Mouse (Mus musculus): ENCODE measurements around the gene Nqo2. TPM values are rescaled to one million over a fixed set of nuclear protein-coding genes. Genes with fewer than 3 reads are reported as not detected.
"Not testable (repeated sequence)": the region's sequence is repeated elsewhere in the genome, so short reads cannot be mapped to it uniquely, and the experiment has no call there.

Gene Nqo2
- polyA plus RNA-seq, 1 experiment from 2014 or later = 23.4 TPM

DNA sequence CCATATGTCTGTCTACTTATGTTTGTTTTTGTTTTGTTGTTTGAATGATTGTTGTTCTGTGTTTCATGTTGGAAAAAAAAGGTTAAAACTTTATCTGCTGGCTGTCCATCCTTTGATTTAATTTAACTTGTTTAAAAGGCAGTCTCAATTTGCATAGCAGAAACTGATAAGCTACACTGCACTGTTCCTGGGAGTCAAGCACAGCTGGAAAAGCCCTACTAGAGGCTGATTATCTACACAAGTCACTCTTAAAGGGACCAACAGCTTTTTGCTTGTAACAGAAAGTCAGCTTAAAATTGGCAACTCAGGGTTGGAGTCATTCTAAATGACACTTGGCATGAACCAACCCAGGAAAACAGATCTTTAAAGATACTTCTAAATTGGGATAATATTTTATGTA lies 26.9 kb upstream of the Nqo2 start:
- H3K9me3 ChIP-seq (ENCODE audit: control insufficient read depth, low read length); DNase-seq (ENCODE audit: low spot score); H3K4me2 ChIP-seq (replicated peaks; ENCODE audit: low read depth, low read length); H3K4me1 ChIP-seq (replicated peaks; ENCODE audit: control insufficient read depth, insufficient read depth, low read length); H3K9ac ChIP-seq (ENCODE audit: low read depth, low read length); H3K4me3 ChIP-seq (ENCODE audit: low read depth, low read length); H3K27me3 ChIP-seq (ENCODE audit: control insufficient read depth, insufficient read depth, low read length); H3K27ac ChIP-seq (ENCODE audit: low read depth, low read length); ATAC-seq (ENCODE audit: low FRiP score); H3K36me3 ChIP-seq (ENCODE audit: control insufficient read depth, insufficient read depth, low read length): not testable (repeated sequence)

DNA sequence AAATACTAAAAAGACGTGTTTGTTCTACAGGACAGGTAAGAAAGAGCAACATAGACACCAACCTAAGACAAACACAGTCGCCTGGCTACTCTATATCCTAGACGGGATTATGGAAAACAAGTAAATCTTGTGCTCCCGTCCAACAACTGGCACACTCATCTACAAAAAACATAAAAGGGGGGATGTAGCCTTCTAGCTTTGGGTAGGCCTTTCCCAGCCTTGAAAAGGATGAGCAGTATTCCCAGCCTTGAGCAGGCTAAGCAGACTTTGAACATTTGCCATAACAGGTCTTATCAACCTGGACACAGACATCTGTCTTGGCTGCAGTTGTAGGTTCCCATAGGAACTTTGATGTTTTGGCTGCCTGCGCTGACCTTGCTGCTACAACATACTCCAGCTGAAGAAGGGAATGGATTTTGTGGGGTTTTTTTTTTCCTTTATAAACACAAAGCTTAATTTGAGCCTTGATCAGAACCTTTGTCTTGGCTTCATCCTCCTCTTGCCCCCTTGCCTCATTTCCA lies 23.1 kb upstream of the Nqo2 start:
- H3K4me3 ChIP-seq (ENCODE audit: low read depth, low read length) = no peak overlapping the region
- H3K27me3 ChIP-seq (ENCODE audit: control insufficient read depth, insufficient read depth, low read length) = no peaks in the 10 kb centered on the region
- H3K4me1 ChIP-seq (replicated peaks; ENCODE audit: control insufficient read depth, insufficient read depth, low read length) = no peaks in the 10 kb centered on the region
- H3K9ac ChIP-seq (ENCODE audit: low read depth, low read length) = no peak overlapping the region
- WGBS = 88% methylated on average over 5 of the region's 5 CpGs
- no peak overlapping the region for H3K4me2 ChIP-seq (replicated peaks; ENCODE audit: low read depth, low read length)
- ATAC-seq (ENCODE audit: low FRiP score) = no peak
- DNase-seq (ENCODE audit: low spot score) = no peak
- H3K27ac ChIP-seq (ENCODE audit: low read depth, low read length) = no peak overlapping the region
- H3K36me3 ChIP-seq (ENCODE audit: control insufficient read depth, insufficient read depth, low read length) = no peaks in the 10 kb centered on the region
- no peaks in the 10 kb centered on the region for H3K9me3 ChIP-seq (ENCODE audit: control insufficient read depth, low read length)

DNA sequence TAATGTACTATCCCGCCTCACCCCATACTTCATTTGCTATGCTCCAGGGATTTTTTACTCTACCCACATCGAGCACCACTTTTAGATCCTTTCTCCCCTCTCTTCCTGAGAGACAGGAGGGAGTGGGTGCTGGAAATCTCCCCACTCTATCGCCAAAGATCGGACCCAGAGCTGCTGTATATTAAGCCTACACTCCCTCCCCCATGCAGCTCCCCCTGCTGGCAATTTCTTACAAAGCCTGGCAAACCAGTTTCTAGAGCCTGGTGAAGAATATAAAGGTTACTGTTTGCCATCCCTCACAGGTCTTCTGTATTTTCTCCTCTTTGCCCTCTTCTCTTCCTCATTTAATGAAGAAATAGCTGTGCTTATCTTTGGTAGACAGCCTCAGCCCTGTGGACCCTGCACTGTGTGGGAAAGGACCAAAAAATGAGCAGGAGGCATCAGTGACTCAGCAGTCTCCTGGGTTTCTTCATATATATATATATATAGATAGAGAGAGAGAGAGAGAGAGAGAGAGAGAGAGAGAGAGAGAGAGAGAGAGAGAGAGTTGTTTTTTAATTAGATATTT lies 22.2 kb upstream of the Nqo2 start:
- Histone ChIP-seq H3K9me3 (ENCODE audit: control insufficient read depth, low read length) (no peaks in the 10 kb centered on the region), H3K4me3 (ENCODE audit: low read depth, low read length) (no peak overlapping the region), H3K4me1 (replicated peaks; ENCODE audit: control insufficient read depth, insufficient read depth, low read length) (no peaks in the 10 kb centered on the region), H3K4me2 (replicated peaks; ENCODE audit: low read depth, low read length) (no peak overlapping the region), H3K27me3 (ENCODE audit: control insufficient read depth, insufficient read depth, low read length) (no peaks in the 10 kb centered on the region), H3K9ac (ENCODE audit: low read depth, low read length) (no peak overlapping the region), H3K36me3 (ENCODE audit: control insufficient read depth, insufficient read depth, low read length) (no peaks in the 10 kb centered on the region), H3K27ac (ENCODE audit: low read depth, low read length) (no peak overlapping the region)
- 41% methylated on average over 4 of the region's 4 CpGs for WGBS
- no peak for ATAC-seq (ENCODE audit: low FRiP score)
- DNase-seq (ENCODE audit: low spot score) = peak; percentile 48

DNA sequence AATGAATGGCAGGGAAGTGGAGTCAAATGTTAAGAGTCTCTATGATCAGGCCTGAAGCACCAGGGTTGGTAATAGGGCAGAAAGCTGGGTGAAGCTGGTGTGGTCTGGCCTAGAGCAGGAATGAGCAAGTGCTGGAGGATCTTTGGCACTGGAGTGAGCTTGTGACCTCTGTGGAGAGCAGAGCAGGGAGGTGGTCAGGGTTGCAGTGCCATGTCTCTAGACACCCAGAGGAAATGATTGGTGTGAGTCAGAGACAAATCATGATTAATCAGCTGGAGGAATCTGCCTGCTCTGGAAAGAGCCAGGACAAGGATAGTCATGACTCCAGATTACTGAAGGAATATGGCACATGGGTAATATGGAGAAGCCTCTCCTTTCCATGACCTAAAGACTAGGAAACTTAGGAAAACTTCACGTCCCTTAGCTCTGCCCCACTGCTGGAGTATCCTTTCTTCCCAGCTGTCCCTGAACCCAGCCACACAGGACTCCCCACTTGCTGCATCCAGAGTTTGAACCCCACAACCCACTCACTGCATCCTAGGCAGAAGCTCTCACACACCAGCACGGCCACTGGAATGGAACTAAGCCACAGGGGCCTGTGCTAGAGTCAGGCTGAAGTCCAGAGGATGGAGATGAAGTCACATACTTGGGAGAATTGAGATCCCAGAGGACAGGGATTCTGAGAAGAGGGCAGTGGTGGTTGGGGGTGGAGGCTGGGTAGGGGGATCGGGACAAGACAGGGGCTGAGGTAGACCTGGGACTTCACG lies 13.0 kb upstream of the Nqo2 start:
- H3K27me3 ChIP-seq (ENCODE audit: control insufficient read depth, insufficient read depth, low read length) = no peaks in the 10 kb centered on the region
- DNase-seq (ENCODE audit: low spot score) (no peak), ATAC-seq (ENCODE audit: low FRiP score) (no peak)
- no peaks in the 10 kb centered on the region for H3K9me3 ChIP-seq (ENCODE audit: control insufficient read depth, low read length)
- H3K9ac ChIP-seq (ENCODE audit: low read depth, low read length) = no peak overlapping the region
- no peaks in the 10 kb centered on the region for H3K36me3 ChIP-seq (ENCODE audit: control insufficient read depth, insufficient read depth, low read length)
- H3K4me3 ChIP-seq (ENCODE audit: low read depth, low read length) = no peak overlapping the region
- 82% methylated on average over 4 of the region's 4 CpGs for WGBS
- no peak overlapping the region for H3K4me2 ChIP-seq (replicated peaks; ENCODE audit: low read depth, low read length)
- no peak overlapping the region for H3K27ac ChIP-seq (ENCODE audit: low read depth, low read length)
- H3K4me1 ChIP-seq (replicated peaks; ENCODE audit: control insufficient read depth, insufficient read depth, low read length) = no peaks in the 10 kb centered on the region

DNA sequence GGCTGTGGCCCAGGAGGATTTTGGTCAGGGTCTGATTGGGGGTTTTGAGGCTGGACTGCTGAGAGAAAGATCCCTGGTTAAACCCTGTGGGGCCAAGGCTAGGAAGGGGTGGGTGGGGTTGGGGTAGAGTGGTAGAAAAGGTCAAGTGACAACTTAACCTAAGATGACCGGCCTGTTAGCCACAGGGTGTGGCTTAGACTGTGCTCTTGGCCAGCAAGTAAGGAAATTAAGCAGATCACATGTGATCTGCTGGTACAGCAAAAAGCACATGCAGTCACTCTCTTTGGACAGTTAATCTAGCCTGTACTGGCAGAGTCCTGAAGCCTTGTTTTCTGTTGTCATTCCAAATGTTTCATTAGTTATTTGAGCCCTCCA lies 12.4 kb upstream of the Nqo2 start:
- no peak overlapping the region for H3K4me3 ChIP-seq (ENCODE audit: low read depth, low read length)
- WGBS = 88% methylated on average over 1 of the region's 1 CpGs
- DNase-seq (ENCODE audit: low spot score) (no peak), ATAC-seq (ENCODE audit: low FRiP score) (no peak)
- H3K9me3 ChIP-seq (ENCODE audit: control insufficient read depth, low read length) = no peaks in the 10 kb centered on the region
- H3K27ac ChIP-seq (ENCODE audit: low read depth, low read length) = no peak overlapping the region
- H3K9ac ChIP-seq (ENCODE audit: low read depth, low read length) = no peak overlapping the region
- H3K36me3 ChIP-seq (ENCODE audit: control insufficient read depth, insufficient read depth, low read length) = no peaks in the 10 kb centered on the region
- no peak overlapping the region for H3K4me2 ChIP-seq (replicated peaks; ENCODE audit: low read depth, low read length)
- no peaks in the 10 kb centered on the region for H3K4me1 ChIP-seq (replicated peaks; ENCODE audit: control insufficient read depth, insufficient read depth, low read length)
- H3K27me3 ChIP-seq (ENCODE audit: control insufficient read depth, insufficient read depth, low read length) = no peaks in the 10 kb centered on the region

DNA sequence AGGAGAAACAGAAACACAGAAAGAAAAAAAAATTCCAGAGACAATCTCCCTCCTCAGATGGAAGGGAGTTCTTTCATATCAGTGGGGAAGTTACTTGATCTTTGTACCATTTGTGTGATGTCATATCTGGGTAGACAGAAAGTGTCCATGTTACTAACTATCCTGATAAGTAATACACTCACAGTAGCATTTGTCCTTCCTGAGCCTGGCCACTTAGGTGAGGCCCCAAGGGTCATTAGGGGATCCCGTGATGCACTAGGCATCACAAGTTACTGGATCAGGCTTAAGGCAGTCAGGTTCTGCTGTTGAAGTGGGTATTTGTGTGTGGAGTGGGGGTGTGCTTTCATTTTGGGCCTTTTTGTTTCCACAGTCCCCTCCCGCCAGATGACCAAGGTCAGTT lies 11.5 kb upstream of the Nqo2 start:
- Histone ChIP-seq H3K36me3 (ENCODE audit: control insufficient read depth, insufficient read depth, low read length) (no peaks in the 10 kb centered on the region), H3K9ac (ENCODE audit: low read depth, low read length) (no peak overlapping the region), H3K27me3 (ENCODE audit: control insufficient read depth, insufficient read depth, low read length) (no peaks in the 10 kb centered on the region), H3K4me3 (ENCODE audit: low read depth, low read length) (no peak overlapping the region), H3K4me1 (replicated peaks; ENCODE audit: control insufficient read depth, insufficient read depth, low read length) (no peaks in the 10 kb centered on the region), H3K4me2 (replicated peaks; ENCODE audit: low read depth, low read length) (no peak overlapping the region), H3K27ac (ENCODE audit: low read depth, low read length) (no peak overlapping the region), H3K9me3 (ENCODE audit: control insufficient read depth, low read length) (no peaks in the 10 kb centered on the region)
- DNase-seq (ENCODE audit: low spot score) = no peak
- no peak for ATAC-seq (ENCODE audit: low FRiP score)
- WGBS = 77% methylated on average over 2 of the region's 2 CpGs

DNA sequence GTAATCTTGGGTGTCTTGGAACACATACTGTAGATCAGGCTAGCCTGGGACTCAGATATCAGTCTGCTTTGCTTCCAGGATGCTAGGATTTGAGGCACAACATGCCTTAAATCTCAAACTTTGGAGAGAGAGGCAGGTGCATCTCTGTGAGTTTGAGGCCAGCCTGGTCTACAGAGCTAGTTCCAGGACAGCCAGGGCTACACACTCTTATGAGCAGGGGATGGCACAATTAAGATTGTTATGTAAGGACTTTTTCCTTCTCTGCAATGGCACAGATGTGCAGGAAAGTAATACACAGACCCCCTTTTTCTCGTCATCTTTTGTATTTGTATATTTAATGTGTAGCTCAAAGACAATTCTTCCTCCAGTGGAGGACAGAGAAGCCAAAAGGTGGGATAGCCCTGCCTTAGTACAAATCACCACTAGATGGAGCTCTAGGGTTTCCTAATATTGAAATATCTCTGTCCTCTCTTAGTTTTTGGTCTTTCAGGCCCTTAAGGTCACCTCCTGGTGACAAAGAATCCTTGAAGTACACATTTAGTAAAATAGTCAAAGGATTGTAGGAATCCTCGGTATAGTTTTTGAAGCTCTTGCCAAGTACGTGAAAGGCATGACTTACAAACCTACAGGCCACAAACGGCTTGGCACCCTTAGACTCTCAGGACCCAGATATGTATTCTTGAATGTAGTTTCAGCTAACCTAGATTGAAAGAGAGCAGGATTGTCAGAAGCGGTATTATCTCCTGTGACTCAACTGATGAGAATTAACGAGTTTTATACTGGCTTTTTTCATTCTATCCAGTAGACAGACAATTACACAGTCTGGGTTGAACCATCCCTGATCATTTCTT lies 7.7 kb upstream of the Nqo2 start:
- Histone ChIP-seq H3K27me3 (ENCODE audit: control insufficient read depth, insufficient read depth, low read length) (no peaks in the 10 kb centered on the region), H3K9ac (ENCODE audit: low read depth, low read length) (no peak overlapping the region), H3K4me2 (replicated peaks; ENCODE audit: low read depth, low read length) (no peak overlapping the region), H3K4me1 (replicated peaks; ENCODE audit: control insufficient read depth, insufficient read depth, low read length) (no peaks in the 10 kb centered on the region), H3K27ac (ENCODE audit: low read depth, low read length) (no peak overlapping the region), H3K36me3 (ENCODE audit: control insufficient read depth, insufficient read depth, low read length) (no peaks in the 10 kb centered on the region), H3K9me3 (ENCODE audit: control insufficient read depth, low read length) (no peaks in the 10 kb centered on the region), H3K4me3 (ENCODE audit: low read depth, low read length) (no peak overlapping the region)
- ATAC-seq (ENCODE audit: low FRiP score) (peak; percentile 40; the same call in 1 of the 2 replicates), DNase-seq (ENCODE audit: low spot score) (peak; percentile 66)
- WGBS = 37% methylated on average over 6 of the region's 6 CpGs

DNA sequence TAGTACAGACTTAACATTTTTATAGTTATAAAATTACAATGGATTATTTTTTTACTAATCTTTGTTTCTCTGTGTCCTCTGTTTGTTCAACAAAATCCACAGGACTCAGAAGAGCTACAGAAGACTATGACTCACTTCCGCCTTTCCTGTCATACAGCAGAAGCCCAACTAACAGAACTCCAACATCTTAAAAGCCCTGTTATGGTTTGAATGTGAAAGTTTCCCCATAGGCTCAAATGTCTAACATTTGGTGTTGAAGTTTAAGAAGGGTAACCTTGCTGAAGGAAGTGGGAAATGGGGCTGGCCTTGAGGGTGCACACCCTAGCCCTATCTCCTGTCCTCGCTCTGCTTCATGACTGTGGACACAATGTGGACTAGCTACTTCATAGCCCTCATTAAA lies 4.7 kb upstream of the Nqo2 start:
- Histone ChIP-seq H3K9me3 (ENCODE audit: control insufficient read depth, low read length) (no peaks in the 10 kb centered on the region), H3K4me2 (replicated peaks; ENCODE audit: low read depth, low read length) (no peak overlapping the region), H3K27me3 (ENCODE audit: control insufficient read depth, insufficient read depth, low read length) (no peaks in the 10 kb centered on the region), H3K36me3 (ENCODE audit: control insufficient read depth, insufficient read depth, low read length) (no peaks in the 10 kb centered on the region), H3K9ac (ENCODE audit: low read depth, low read length) (no peak overlapping the region), H3K4me1 (replicated peaks; ENCODE audit: control insufficient read depth, insufficient read depth, low read length) (no peaks in the 10 kb centered on the region), H3K27ac (ENCODE audit: low read depth, low read length) (no peak overlapping the region), H3K4me3 (ENCODE audit: low read depth, low read length) (no peak overlapping the region)
- 95% methylated on average over 2 of the region's 2 CpGs for WGBS
- no peak for DNase-seq (ENCODE audit: low spot score)
- ATAC-seq (ENCODE audit: low FRiP score) = no peak
